Mouse (Mus musculus): ENCODE data around the gene Itga4.

The Itga4 gene

GRCm38 (mm10) chr2:79255192-79256000 lies at the start of gene Itga4:
TSS of gene Itga4 (plus strand) at chr2:79255426.
- peak; percentile 86 for DNase-seq (ENCODE audit: low read depth, low spot score)

GRCm38 (mm10) chr2:79206191-79206755 lies 49.0 kb upstream of the Itga4 start:
- no peak for DNase-seq (ENCODE audit: low read depth, low spot score)

GRCm38 (mm10) chr2:79214982-79215381 lies 40.2 kb upstream of the Itga4 start:
- DNase-seq (ENCODE audit: low read depth, low spot score): no peak

DNA sequence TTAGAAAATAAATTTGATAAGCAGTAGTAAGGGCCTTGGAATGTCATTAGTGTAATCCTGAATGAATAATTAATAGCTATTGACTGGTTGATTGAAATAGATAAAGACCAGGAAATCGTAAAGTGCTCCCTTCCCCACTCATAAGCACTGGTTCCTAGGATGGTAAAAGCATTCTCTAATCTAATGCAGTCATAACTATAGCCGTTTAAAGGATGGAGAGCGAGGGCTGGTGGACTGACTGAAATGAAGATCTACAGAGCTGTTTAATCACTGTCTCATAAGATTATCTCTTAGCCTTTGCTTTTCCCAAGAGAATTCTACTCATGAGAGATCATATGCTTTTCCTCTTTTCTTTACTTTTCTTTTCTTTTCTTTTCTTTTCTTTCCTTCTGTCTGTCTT lies 39.7 kb upstream of the Itga4 start:
- DNase-seq (ENCODE audit: low read depth, low spot score): no peak

GRCm38 (mm10) chr2:79224714-79225426 lies 30.4 kb upstream of the Itga4 start:
- no peak for DNase-seq (ENCODE audit: low read depth, low spot score)

DNA sequence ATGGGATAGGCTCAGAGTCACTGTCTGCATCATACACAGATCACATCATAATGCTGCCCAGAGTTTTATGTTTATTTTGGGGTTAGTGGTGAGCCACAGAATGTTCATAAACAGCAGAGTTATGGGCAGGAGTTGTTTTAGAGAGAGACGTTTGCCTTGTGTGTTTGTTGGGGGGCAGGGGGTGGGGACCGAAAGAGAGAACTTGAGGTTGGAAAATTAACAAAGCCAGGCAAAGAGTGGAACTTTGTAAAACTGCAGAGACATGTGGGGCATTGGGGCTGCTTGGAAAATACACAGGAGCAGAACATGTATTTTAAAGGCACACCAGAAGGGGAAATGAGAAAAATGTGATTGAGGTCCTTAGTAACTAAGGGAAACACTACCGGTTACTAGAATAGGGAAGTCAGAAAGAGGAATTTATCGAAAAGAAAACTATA lies 27.4 kb upstream of the Itga4 start:
- DNase-seq (ENCODE audit: low read depth, low spot score): no peak

GRCm38 (mm10) chr2:79231056-79231949 lies 23.9 kb upstream of the Itga4 start:
- DNase-seq (ENCODE audit: low read depth, low spot score): no peak

GRCm38 (mm10) chr2:79235767-79236487 lies 19.3 kb upstream of the Itga4 start:
- DNase-seq (ENCODE audit: low read depth, low spot score): no peak

- no peak for DNase-seq (ENCODE audit: low read depth, low spot score)
These were observed 18.0 kb upstream of the Itga4 start for GRCm38 (mm10) chr2:79237216-79237615.

- DNase-seq (ENCODE audit: low read depth, low spot score): no peak
These were observed 10.9 kb upstream of the Itga4 start for GRCm38 (mm10) chr2:79244276-79244675.

DNA sequence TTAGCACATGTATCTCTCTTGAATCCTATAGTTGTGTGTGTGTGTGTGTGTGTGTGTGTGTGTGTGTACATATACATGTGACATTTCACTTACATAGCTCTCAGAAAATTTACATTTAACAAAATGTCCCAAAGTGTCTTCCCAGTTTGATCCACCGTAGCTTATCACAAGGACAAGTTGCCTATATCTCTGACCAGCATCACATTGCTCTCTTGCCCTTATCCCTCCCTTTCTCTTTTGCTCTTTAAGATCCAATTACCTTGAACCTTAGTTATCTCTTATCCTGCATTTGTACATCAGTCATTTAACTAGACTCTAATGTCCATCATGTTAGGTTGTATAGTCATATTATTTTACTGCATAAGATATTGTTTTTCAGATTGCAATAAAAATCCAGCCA lies 10.5 kb upstream of the Itga4 start:
- DNase-seq (ENCODE audit: low read depth, low spot score): no peak

GRCm38 (mm10) chr2:79248283-79248682 lies 6.9 kb upstream of the Itga4 start:
- DNase-seq (ENCODE audit: low read depth, low spot score): no peak

DNA sequence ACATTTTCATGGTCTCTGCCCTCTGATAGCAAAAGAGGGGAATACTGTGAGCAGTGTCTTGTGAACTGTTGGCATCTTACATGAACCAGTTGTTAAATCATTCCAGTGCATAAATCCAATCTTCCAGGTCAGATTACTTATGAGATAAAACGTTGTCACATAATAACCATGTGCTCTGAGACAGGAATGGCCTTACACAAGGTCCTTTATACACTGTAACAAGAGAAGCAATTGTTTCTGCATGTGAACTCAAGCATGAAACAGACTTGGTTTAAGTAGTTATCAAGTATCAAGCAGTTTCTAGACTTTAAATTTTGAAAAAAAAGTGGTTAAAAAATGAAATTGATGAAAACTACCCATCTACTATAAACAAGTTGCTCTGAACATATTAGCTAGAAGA lies 4.7 kb upstream of the Itga4 start:
- DNase-seq (ENCODE audit: low read depth, low spot score): no peak

- DNase-seq (ENCODE audit: low read depth, low spot score): peak; percentile 62
These were observed 1.4 kb upstream of the Itga4 start for GRCm38 (mm10) chr2:79253754-79254197.

DNA sequence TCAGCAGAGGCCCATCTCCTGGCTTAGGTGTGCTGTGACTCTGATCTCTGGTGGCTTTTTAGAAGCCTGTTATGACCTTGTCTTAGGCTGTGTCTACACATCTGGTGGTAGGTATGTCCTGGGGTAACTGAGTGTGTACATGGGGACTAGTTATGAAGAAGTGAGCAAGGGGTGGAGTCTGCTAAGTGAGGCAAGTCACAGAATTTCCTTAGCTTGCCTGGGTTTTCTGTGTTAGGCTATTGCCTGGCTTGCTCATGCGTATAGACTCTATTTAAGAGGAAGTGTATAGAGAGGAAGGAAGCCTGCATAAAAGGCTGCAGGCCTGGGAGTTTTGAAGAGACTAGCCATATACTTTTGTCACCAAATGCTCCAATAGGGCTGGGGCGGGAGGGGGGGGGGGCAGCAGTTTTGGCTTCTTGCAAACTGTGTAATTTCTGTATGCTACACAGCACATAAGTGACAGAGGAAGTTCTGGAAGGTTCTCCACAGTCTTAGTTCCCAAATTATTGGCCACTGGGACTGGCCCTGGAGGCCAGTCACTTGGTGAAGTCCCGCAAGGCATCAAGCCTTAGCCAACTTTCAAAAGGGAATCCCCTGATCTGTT lies 536 bp upstream of the Itga4 start:
- DNase-seq (ENCODE audit: low read depth, low spot score): peak; percentile 50

GRCm38 (mm10) chr2:79256001-79256339 lies 744 bp downstream of the Itga4 start:
- peak; percentile 39 for DNase-seq (ENCODE audit: low read depth, low spot score)

DNA sequence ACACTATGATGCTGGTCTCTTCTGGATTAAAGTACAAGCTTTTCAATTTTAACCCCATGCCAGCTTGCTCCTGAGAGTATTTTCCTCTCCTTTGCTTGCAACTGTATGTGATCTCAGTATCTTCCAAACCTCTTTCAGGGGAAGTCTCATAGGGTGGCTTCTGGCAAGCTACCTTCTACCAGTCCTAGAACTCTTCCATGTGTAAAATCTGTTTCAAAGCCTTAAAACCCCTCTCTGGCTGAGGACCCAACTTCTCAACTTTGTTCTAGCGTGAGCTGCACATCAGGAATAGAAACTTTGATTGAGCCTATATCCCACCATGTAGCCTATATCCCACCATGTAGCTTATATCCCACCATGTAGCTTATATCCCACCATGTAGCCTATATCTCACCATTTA lies 1.1 kb downstream of the Itga4 start:
- peak; percentile 27 for DNase-seq (ENCODE audit: low read depth, low spot score)

DNA sequence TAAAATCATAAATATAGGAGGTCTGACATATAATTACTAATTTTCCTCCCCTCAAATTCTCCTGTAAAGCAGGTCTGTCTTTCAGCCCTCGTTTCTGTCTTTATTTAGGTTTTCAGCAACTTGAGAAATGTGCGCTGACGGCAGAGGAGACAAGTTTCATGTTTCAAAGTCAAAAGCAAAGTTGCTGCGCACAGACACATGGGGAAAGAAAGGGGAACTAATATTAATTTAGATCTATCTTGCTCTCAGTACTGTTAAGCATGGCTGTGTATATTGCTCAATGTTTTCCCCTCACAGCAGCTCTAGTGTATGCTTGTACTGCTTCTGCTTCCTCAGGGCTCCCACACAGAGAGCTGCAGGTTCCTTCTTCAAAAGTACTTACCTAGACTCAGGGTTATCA lies 1.7 kb downstream of the Itga4 start:
- no peak for DNase-seq (ENCODE audit: low read depth, low spot score)

DNA sequence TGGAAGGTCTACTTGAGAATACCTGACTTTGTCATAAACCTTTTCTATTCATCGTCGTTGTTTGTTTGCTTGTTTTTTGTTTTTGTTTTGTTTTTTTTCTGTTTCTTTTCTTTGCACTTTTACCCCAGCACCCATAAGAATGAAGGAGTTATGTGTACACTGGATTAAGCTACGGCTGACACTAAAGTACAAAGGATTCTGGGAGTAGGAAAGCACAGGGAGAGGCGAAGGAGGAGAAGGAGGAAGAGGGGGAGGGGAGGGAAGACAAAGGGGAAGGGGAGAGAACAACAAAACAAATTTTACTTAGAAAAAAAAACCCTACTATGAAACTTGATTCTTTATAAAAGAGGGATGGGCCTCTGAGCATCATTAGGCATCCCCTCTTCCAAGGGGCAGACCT lies 2.2 kb downstream of the Itga4 start:
- DNase-seq (ENCODE audit: low read depth, low spot score): no peak

- DNase-seq (ENCODE audit: low read depth, low spot score): peak; percentile 75
These were observed 4.1 kb downstream of the Itga4 start for GRCm38 (mm10) chr2:79259326-79259725.

- peak; percentile 79 for DNase-seq (ENCODE audit: low read depth, low spot score)
These were observed 10.4 kb downstream of the Itga4 start for GRCm38 (mm10) chr2:79265665-79266064.

All from c-Kit-negative CD71-positive TER-119-positive erythroid progenitor cells, embryonic 14.5 days (primary cell).